Mouse (Mus musculus): ENCODE data around the gene 2010315B03Rik. TPM values are rescaled to one million over a fixed set of nuclear protein-coding genes. Genes with fewer than 3 reads are reported as not detected.

The 2010315B03Rik gene
- total RNA-seq, 2 experiments from 2014 or later, result 15.2 to 15.9 TPM

Other genes with a start within 250 kb of the 2010315B03Rik start
- 1 to 10 TPM; 1.2 to 1.5 TPM for gene Ccr2, start 210.7 kb downstream of the 2010315B03Rik start, total RNA-seq (2021)
- gene Ccr5, start 191.2 kb downstream of the 2010315B03Rik start, total RNA-seq (2021), result 1 to 10 TPM; 4.1 TPM
- gene Ppp2r3d, start 164.2 kb upstream of the 2010315B03Rik start, total RNA-seq (2021), result 100 to 1,000 TPM in 1 of 2 experiments, 10 to 100 TPM in 1; 80.5 to 101 TPM
- not detected for gene Gm21836, start 181.1 kb upstream of the 2010315B03Rik start, total RNA-seq (2021)

All from adrenal gland, adult 18-20 months (tissue).